In genomic region chr17:42049779-42050515, GRCm38 (mm10) we compare ENCODE assay signal across 19 mouse cellular contexts.
DNase-seq lines count a peak whose midpoint lies in the region; ATAC-seq and TF ChIP-seq lines count a peak whose summit lies in the region.
"Had no signal": no experiment of that assay in that cellular context is flagged by ENCODE, and none has a peak within 500 bp of the region (broad histone marks: within the 10 kb centered on the region; RNA-seq: fewer than 3 reads in every experiment).

No protein-coding gene starts in this region.

- no peak for TF ChIP-seq CTCF in midbrain, postnatal 0 days (IDR thresholded peaks at IDR 0.05)

- peak; percentile 54 for DNase-seq in heart, adult 11 months
- no peak for DNase-seq in heart, adult 18-20 months
- DNase-seq in midbrain, postnatal 0 days (ENCODE audit: low spot score): no peak
- DNase-seq in embryonic facial prominence, embryonic 14.5 days (ENCODE audit: low spot score): no peak
- no peak for DNase-seq in right cerebral cortex, postnatal 25 days
- DNase-seq in right cerebral cortex, adult 2 months (ENCODE audit: low spot score in 2 of 2): no peak
- DNase-seq: B cell, adult 2 months; cerebellum, adult 11-12 months; cerebellum, postnatal 36 days; layer of hippocampus, adult 9-11 months; right cerebral cortex, postnatal 14 days; thymus, adult 18-20 months had no signal

- no peak overlapping the region for H3K4me3 ChIP-seq in midbrain, embryonic 12.5 days
- H3K4me3 ChIP-seq in midbrain, postnatal 0 days (ENCODE audit: low read depth, low read length): no peak overlapping the region
- H3K4me3 ChIP-seq in embryonic facial prominence, embryonic 14.5 days (ENCODE audit: low read depth, low read length): no peak overlapping the region
- no peak overlapping the region for H3K4me3 ChIP-seq in midbrain, embryonic 15.5 days
- H3K4me3 ChIP-seq: heart, embryonic 15.5 days; lung, embryonic 15.5 days; myocyte had no signal

- no peak overlapping the region for H3K27ac ChIP-seq in midbrain, embryonic 12.5 days (replicated peaks)
- no peak overlapping the region for H3K27ac ChIP-seq in midbrain, postnatal 0 days (ENCODE audit: low read depth, low read length)
- no peak overlapping the region for H3K27ac ChIP-seq in embryonic facial prominence, embryonic 14.5 days (replicated peaks; ENCODE audit: low read depth, low read length)
- H3K27ac ChIP-seq in midbrain, embryonic 15.5 days: no peak overlapping the region
- H3K27ac ChIP-seq: heart, embryonic 15.5 days; kidney, postnatal 0 days; lung, embryonic 15.5 days had no signal

- H3K36me3 ChIP-seq in midbrain, embryonic 12.5 days: no peaks in the 10 kb centered on the region
- no peaks in the 10 kb centered on the region for H3K36me3 ChIP-seq in midbrain, postnatal 0 days (ENCODE audit: insufficient read depth, low read length)
- no peaks in the 10 kb centered on the region for H3K36me3 ChIP-seq in embryonic facial prominence, embryonic 14.5 days (ENCODE audit: control insufficient read depth, insufficient read depth, low read length)
- no peaks in the 10 kb centered on the region for H3K36me3 ChIP-seq in midbrain, embryonic 15.5 days (replicated peaks)
- H3K36me3 ChIP-seq: heart, embryonic 15.5 days; lung, embryonic 15.5 days had no signal

- no peaks in the 10 kb centered on the region for H3K27me3 ChIP-seq in midbrain, embryonic 12.5 days
- H3K27me3 ChIP-seq in midbrain, postnatal 0 days (ENCODE audit: insufficient read depth, low read length): no peaks in the 10 kb centered on the region
- no peaks in the 10 kb centered on the region for H3K27me3 ChIP-seq in embryonic facial prominence, embryonic 14.5 days (replicated peaks; ENCODE audit: control insufficient read depth, insufficient read depth, low read length)
- H3K27me3 ChIP-seq in midbrain, embryonic 15.5 days (replicated peaks): no peaks in the 10 kb centered on the region
- H3K27me3 ChIP-seq: heart, embryonic 15.5 days; lung, embryonic 15.5 days had no signal

- H3K4me1 ChIP-seq in midbrain, embryonic 12.5 days: no peaks in the 10 kb centered on the region
- H3K4me1 ChIP-seq in midbrain, postnatal 0 days (ENCODE audit: insufficient read depth, low read length): no peaks in the 10 kb centered on the region
- H3K4me1 ChIP-seq in embryonic facial prominence, embryonic 14.5 days (ENCODE audit: control insufficient read depth, insufficient read depth, low read length): no peaks in the 10 kb centered on the region
- no peaks in the 10 kb centered on the region for H3K4me1 ChIP-seq in midbrain, embryonic 15.5 days
- H3K4me1 ChIP-seq: heart, embryonic 15.5 days; lung, embryonic 15.5 days had no signal

- no peak overlapping the region for H3K4me2 ChIP-seq in midbrain, embryonic 12.5 days (replicated peaks)
- H3K4me2 ChIP-seq in midbrain, postnatal 0 days (ENCODE audit: low read depth, low read length, poor library complexity, severe bottlenecking): no peak overlapping the region
- no peak overlapping the region for H3K4me2 ChIP-seq in embryonic facial prominence, embryonic 14.5 days (ENCODE audit: low read depth, low read length)
- no peak overlapping the region for H3K4me2 ChIP-seq in midbrain, embryonic 15.5 days
- H3K4me2 ChIP-seq: heart, embryonic 15.5 days; liver, embryonic 11.5 days; lung, embryonic 15.5 days had no signal

- H3K9ac ChIP-seq in midbrain, embryonic 12.5 days (replicated peaks): no peak overlapping the region
- no peak overlapping the region for H3K9ac ChIP-seq in midbrain, postnatal 0 days (replicated peaks; ENCODE audit: low read length, poor library complexity, severe bottlenecking)
- no peak overlapping the region for H3K9ac ChIP-seq in embryonic facial prominence, embryonic 14.5 days (ENCODE audit: low read depth, low read length)
- H3K9ac ChIP-seq in midbrain, embryonic 15.5 days: no peak overlapping the region
- H3K9ac ChIP-seq: heart, embryonic 15.5 days; lung, embryonic 15.5 days had no signal

- 83% methylated on average over 5 of the region's 5 CpGs for WGBS in midbrain, embryonic 12.5 days
- WGBS in midbrain, postnatal 0 days: 85% methylated on average over 5 of the region's 5 CpGs
- 81% methylated on average over 5 of the region's 5 CpGs for WGBS in embryonic facial prominence, embryonic 14.5 days
- 87% methylated on average over 5 of the region's 5 CpGs for WGBS in midbrain, embryonic 15.5 days

- H3K9me3 ChIP-seq in midbrain, embryonic 12.5 days: no peaks in the 10 kb centered on the region
- no peaks in the 10 kb centered on the region for H3K9me3 ChIP-seq in midbrain, postnatal 0 days (ENCODE audit: low read length)
- H3K9me3 ChIP-seq in embryonic facial prominence, embryonic 14.5 days (ENCODE audit: control insufficient read depth, low read length): no peaks in the 10 kb centered on the region
- no peaks in the 10 kb centered on the region for H3K9me3 ChIP-seq in midbrain, embryonic 15.5 days
- H3K9me3 ChIP-seq: heart, embryonic 15.5 days; lung, embryonic 15.5 days had no signal

- 0 out of 2 replicates have a peak, but pooled peaks have one; percentile 54 for ATAC-seq in midbrain, embryonic 12.5 days (ENCODE audit: low FRiP score, low read depth)
- ATAC-seq in midbrain, postnatal 0 days (ENCODE audit: low FRiP score): no peak; the same call in 1 of the 2 replicates
- 0 out of 2 replicates have a peak, but pooled peaks have one; percentile 37 for ATAC-seq in embryonic facial prominence, embryonic 14.5 days (ENCODE audit: low read depth)
- 0 out of 2 replicates have a peak, but pooled peaks have one; percentile 30 for ATAC-seq in midbrain, embryonic 15.5 days (replicated peaks)
